Mouse (Mus musculus) brain, embryonic 14.5 days (tissue): Measurements from ENCODE around the gene Rtn4ip1.

Source experiments
- CTCF ChIP-seq: fragments of 200-500 bp; IDR thresholded peaks from 2 replicates; pipeline ENCODE4 v1.5.1; 2012; ENCODE audit warnings: inconsistent platforms, mild to moderate bottlenecking, moderate library complexity, borderline replicate concordance; ENCODE audit not compliant: insufficient read depth, insufficient read length; ENCODE audit errors: extremely low read depth
- POLR2A ChIP-seq: fragments of 200-500 bp; IDR thresholded peaks from 2 replicates; pipeline ENCODE4 v1.6.1; 2012; ENCODE audit warnings: mild to moderate bottlenecking, inconsistent platforms, borderline replicate concordance; ENCODE audit not compliant: poor library complexity, insufficient read depth, insufficient read length, severe bottlenecking; ENCODE audit errors: extremely low read depth

GRCm38 (mm10) chr10:43983866-43984265 lies 82.3 kb downstream of the Rtn4ip1 start:
- TF ChIP-seq CTCF (no peak), POLR2A (no peak)
